Comparison of ENCODE assay signal across 17 mouse cellular contexts in genomic region chr6:99050288-99051006, GRCm38 (mm10).
DNase-seq lines count a peak whose midpoint lies in the region; ATAC-seq lines count a peak whose summit lies in the region.
"Had no signal": no experiment of that assay in that cellular context is flagged by ENCODE, and none has a peak within 500 bp of the region (broad histone marks: within the 10 kb centered on the region; RNA-seq: fewer than 3 reads in every experiment).

No protein-coding gene starts in this region.

- peak; percentile 62 for ATAC-seq in megakaryocyte, adult 5-6 weeks (ENCODE audit: poor library complexity, severe bottlenecking)
- ATAC-seq: forebrain, embryonic 16.5 days; hindbrain, postnatal 0 days; midbrain, embryonic 13.5 days had no signal

- peak; percentile 73 for DNase-seq in CD4-positive, CD25-positive, alpha-beta regulatory T cell, adult 2 months (ENCODE audit: low read depth, low spot score)
- DNase-seq in ZHBTc4 (ENCODE audit: low read depth, low spot score) = peak; percentile 25
- DNase-seq in cerebellum, postnatal 25 days = no peak
- DNase-seq in lung, postnatal 4 days = no peak
- DNase-seq in layer of hippocampus, postnatal 10 days (ENCODE audit: low spot score in 2 of 2) = no peak
- no peak for DNase-seq in right cerebral cortex, postnatal 36 days (ENCODE audit: low spot score in 2 of 2)
- DNase-seq: adrenal gland, postnatal 14 days; cerebellum, adult 8-10 months; gastrocnemius, postnatal 10 days; heart, adult 18-20 months; heart, postnatal 10 days; kidney, adult 11 months; right cerebral cortex, postnatal 4 days had no signal

Comparison
In these comparisons a context has a peak if more than half of its experiments do, and no peak if none do; other contexts are left out.
1. DNase-seq: peak in CD4-positive, CD25-positive, alpha-beta regulatory T cell, adult 2 months (single experiment) and ZHBTc4 (single experiment); none in cerebellum, postnatal 25 days (0 of 2), lung, postnatal 4 days (0 of 2), layer of hippocampus, postnatal 10 days (0 of 2) and right cerebral cortex, postnatal 36 days (0 of 2).